Mouse (Mus musculus) right cerebral cortex, postnatal 36 days (tissue): ENCODE measurements at regions not wholly inside any gene's neighbourhood (a gene's known extent, or its start where the extent isn't known, plus 50 kb on each side); places are given as distances from the start of the nearest gene placed in this dataset.
A peak's percentile ranks its signal among the peaks of the same experiment; 100 is the strongest.

Experiments used
- DNase-seq, 2 experiments: peaks; one replicate each; pipeline ENCODE4 v3.0.0; 2022; ENCODE audit warnings: low spot score in 2 of 2, mixed read lengths in 1 of 2

- no peak for DNase-seq
Measured at GRCm38 (mm10) chr5:126954189-126954588, 287.4 kb upstream of the Tmem132c start.

DNA sequence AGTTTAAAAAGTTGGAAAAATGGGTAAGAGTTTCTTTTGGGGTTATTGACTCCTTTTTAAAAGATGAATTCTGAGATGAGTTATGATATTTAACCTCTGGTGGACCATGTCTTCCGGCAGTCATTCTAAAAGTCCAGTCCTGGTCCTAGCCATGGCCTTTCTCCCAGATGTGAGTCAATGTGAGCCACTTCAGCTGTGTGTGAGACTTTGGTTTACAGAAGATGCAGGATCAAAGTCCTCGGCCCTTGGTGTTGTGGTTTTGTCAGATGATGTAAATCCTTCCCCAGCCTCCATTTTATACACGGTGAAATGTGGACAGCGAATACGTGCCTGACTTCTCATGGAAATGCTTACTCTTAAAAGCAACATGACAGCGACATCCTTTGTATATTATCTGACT is 287.0 kb upstream of the Tmem132c start:
- DNase-seq: no peak

GRCm38 (mm10) chr5:126964577-126964976 is 277.0 kb upstream of the Tmem132c start:
- no peak for DNase-seq

DNA sequence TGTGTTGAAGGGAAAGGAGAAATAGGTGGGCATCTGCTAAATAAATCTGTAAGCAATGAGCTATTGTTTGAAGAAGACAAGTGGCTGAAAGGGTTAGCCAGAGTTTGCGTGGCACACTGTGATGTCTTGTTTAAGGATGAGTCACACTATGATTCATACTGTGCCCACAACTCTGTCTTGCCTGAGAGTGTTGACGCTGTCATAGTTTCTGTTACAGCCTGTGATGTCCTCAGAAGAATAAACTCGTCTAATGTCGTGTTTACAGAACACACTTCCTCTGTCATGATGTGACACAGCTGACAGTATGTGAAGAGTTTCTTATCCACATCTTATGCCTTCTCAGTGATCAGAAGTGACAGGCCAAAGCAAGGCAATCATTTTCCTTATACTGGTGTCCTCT is 274.5 kb upstream of the Tmem132c start:
- peak in 1 of 2 experiments; percentile 17 for DNase-seq

- no peak for DNase-seq
Measured at GRCm38 (mm10) chr5:126969373-126969772, 272.2 kb upstream of the Tmem132c start.

DNA sequence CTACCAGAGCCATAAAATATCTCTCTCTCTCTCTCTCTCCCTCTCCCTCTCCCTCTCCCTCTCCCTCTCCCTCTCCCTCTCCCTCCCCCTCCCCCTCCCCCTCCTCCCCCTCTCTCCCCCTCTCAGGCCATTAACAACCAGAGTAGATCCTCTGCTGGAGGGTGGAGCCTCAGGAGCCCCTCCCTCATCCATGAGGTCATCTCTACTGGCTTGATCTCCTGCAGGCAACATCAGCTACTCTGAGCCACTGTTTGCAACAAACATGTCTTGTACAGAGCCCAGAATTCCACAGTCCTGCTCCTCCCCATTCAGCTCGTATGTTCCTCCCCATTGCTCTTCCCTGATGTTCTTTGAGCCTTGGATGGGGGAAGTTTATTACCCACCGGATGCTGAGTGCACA is 270.3 kb upstream of the Tmem132c start:
- no peak for DNase-seq

DNA sequence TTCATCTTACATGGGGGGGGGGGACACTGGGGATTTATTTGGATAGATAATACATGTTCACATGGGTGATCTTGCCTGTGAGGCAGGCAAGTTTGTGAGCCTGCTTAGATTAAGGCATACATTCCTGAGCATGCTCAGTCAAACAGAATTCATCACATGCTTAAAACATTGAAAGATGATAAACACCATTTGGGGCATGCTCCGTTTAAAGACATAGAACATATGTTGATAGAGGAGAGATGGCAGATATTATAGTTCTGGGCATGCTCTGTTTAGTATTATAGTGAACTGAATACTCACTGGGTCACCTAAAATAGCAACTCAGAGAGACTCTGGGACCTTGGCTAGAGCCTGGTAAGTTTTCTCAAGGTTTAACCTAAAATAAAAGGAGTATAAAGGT is 269.6 kb upstream of the Tmem132c start:
- no peak for DNase-seq

DNA sequence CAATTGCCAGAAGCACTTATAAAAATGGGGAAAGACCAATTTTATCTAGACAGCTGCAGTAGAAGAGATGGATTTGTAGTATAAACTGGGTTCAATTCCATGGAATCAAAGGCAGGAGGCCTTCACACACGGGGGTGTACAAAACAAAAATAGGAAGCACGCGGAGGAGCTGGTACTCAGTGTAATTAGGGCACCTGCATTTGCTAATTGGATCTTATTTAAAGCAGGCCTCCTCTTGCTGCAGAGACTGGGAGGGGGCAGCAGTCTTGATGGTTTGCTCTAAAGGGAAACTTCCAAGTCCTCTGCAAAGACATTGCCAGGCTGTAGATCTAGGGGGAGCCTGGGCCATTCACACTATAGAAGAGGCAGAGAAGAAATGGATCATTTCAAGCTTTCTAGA is 268.2 kb upstream of the Tmem132c start:
- DNase-seq: peak; percentile 20 to 48

- no peak for DNase-seq
Measured at GRCm38 (mm10) chr5:126974565-126974964, 267.0 kb upstream of the Tmem132c start.

DNA sequence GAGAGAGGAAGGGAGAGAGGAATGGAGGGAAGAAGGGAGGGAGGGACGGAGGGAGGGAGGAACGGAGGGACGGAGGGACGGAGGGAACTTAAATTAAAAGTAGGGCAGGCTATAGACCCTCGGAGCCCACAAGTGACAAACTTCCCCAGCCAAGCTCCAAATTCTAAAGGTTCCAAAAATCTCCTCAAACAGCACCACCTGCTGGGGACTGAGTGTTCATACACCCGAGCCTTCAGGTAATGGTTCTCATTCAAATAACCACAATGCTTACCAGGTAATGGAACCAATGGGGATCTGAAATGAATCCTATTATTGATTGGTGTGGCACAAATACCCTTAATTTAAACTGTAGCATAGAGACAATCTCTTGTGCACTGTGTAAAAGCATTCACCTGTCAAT is 246.0 kb upstream of the Tmem132c start:
- DNase-seq: no peak

- no peak for DNase-seq
Measured at GRCm38 (mm10) chr5:127014166-127014565, 227.4 kb upstream of the Tmem132c start.

- DNase-seq: no peak
Measured at GRCm38 (mm10) chr5:127016467-127017060, 225.0 kb upstream of the Tmem132c start.

GRCm38 (mm10) chr5:127017971-127018370 is 223.6 kb upstream of the Tmem132c start:
- DNase-seq: no peak

GRCm38 (mm10) chr5:127036472-127036871 is 205.1 kb upstream of the Tmem132c start:
- no peak for DNase-seq

- no peak for DNase-seq
Measured at GRCm38 (mm10) chr5:127057770-127058169, 183.8 kb upstream of the Tmem132c start.

GRCm38 (mm10) chr5:127074327-127074726 is 167.3 kb upstream of the Tmem132c start:
- DNase-seq: no peak
